Mouse (Mus musculus): ENCODE measurements at regions not wholly inside any gene's neighbourhood (a gene's known extent, or its start where the extent isn't known, plus 50 kb on each side); places are given as distances from the start of the nearest gene placed in this dataset.
"Not testable (repeated sequence)": the region's sequence is repeated elsewhere in the genome, so short reads cannot be mapped to it uniquely, and the experiment has no call there.

DNA sequence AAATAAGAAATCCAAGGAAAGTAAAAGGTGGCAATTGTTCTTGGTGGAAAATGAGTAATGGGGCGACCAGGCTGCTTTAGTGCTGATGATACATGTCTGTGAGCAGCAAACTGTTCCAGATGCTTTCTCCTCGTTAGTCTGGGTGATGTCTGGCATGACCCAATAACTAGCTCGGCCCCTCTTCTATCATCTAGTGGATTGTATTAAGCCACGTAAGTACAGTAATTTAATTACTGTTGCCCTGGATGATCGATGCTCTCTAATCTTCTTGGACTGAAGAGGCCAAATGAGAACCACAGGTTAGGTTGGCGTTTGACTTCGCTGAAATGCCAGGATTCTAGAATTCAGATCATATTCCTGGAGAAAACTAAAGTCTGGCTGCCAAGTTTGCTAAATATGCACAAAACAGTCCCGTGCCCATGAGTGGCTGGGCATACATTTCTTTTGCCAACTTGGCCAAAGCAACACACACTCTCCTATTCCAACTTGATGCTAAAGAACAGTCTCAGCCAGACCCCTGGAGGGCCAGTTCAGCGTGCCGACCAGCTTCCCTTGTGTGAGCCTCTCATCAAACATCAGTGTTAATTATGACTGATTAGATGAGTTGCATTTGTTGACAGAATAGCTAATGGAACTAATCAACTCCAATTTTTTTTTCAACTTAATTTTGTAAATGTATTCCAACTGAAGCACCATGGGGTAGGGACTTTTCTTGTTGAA lies 240.2 kb downstream of the Tbl1xr1 start:
- ATAC-seq (ENCODE audit: low read depth): no peak
- H3K4me2 ChIP-seq (ENCODE audit: low read depth, low read length): no peak overlapping the region
- H3K9ac ChIP-seq (replicated peaks; ENCODE audit: low read depth, low read length): no peak overlapping the region
- 83% methylated on average over 10 of the region's 10 CpGs for WGBS
- H3K4me3 ChIP-seq (ENCODE audit: low read depth, low read length): no peak overlapping the region
- no peaks in the 10 kb centered on the region for H3K27me3 ChIP-seq (ENCODE audit: control insufficient read depth, insufficient read depth, low read length)
- no peaks in the 10 kb centered on the region for H3K36me3 ChIP-seq (ENCODE audit: control insufficient read depth, insufficient read depth, low read length)
- H3K9me3 ChIP-seq (ENCODE audit: control insufficient read depth, low read length): no peaks in the 10 kb centered on the region
- H3K4me1 ChIP-seq (ENCODE audit: control insufficient read depth, insufficient read depth, low read length): no peaks in the 10 kb centered on the region
- H3K27ac ChIP-seq (ENCODE audit: low read depth, low read length): no peak overlapping the region

DNA sequence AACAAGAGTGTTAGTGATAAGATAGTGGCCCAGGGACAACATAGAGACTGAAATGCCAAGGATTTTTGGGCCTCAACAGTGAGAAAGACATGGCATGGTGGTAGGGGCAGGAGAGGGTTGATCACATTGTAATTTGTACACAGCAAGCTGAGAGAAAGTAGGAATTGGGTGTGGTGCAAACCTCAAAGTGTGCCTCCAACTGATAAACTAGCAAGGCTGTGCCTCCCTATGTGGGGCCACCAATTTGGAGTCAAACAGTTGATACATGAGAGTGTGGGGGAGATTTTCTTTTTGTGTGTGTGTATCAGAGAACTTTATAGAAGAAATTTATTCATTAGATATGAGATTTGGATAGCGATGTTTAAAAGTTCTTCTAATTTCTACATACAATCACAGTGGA lies 244.0 kb downstream of the Tbl1xr1 start:
- H3K9me3 ChIP-seq (ENCODE audit: control insufficient read depth, low read length); H3K27ac ChIP-seq (ENCODE audit: low read depth, low read length); H3K4me2 ChIP-seq (ENCODE audit: low read depth, low read length); ATAC-seq (ENCODE audit: low read depth); H3K27me3 ChIP-seq (ENCODE audit: control insufficient read depth, insufficient read depth, low read length); H3K4me1 ChIP-seq (ENCODE audit: control insufficient read depth, insufficient read depth, low read length); H3K4me3 ChIP-seq (ENCODE audit: low read depth, low read length); H3K36me3 ChIP-seq (ENCODE audit: control insufficient read depth, insufficient read depth, low read length); H3K9ac ChIP-seq (replicated peaks; ENCODE audit: low read depth, low read length): not testable (repeated sequence)
- 94% methylated on average over 1 of the region's 1 CpGs for WGBS

DNA sequence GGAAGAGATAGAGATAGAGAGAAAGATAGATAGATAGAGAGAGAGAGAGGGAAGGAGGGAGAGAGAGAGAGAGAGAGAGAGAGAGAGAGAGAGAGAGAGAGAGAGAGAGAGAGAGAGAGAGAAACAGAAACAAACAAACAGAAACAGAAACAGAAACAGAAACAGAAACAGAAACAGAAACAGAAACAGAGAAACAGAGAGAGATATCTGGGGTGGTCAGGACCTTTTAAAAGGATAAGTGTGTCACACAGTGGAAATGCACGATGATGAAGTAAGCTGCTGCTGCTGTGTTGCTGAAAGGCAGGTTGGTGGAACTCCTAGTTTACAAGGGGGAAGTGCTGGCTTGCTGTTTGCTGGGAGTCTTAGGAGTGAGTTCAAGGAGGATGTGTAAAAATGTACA lies 254.8 kb downstream of the Tbl1xr1 start:
- Histone ChIP-seq H3K36me3 (ENCODE audit: control insufficient read depth, insufficient read depth, low read length) (no peaks in the 10 kb centered on the region), H3K4me3 (ENCODE audit: low read depth, low read length) (no peak overlapping the region), H3K27ac (ENCODE audit: low read depth, low read length) (no peak overlapping the region), H3K27me3 (ENCODE audit: control insufficient read depth, insufficient read depth, low read length) (no peaks in the 10 kb centered on the region), H3K9ac (replicated peaks; ENCODE audit: low read depth, low read length) (no peak overlapping the region), H3K4me2 (ENCODE audit: low read depth, low read length) (no peak overlapping the region), H3K9me3 (ENCODE audit: control insufficient read depth, low read length) (no peaks in the 10 kb centered on the region), H3K4me1 (ENCODE audit: control insufficient read depth, insufficient read depth, low read length) (no peaks in the 10 kb centered on the region)
- 86% methylated on average over 1 of the region's 1 CpGs for WGBS
- no peak for ATAC-seq (ENCODE audit: low read depth)

All from neural tube, embryonic 14.5 days (tissue).